Mouse (Mus musculus) hindbrain, embryonic 13.5 days (tissue): ENCODE measurements around the gene Ttc39a. TPM values are rescaled to one million over a fixed set of nuclear protein-coding genes. Genes with fewer than 3 reads are reported as not detected.

ENCODE experiments used
- ATAC-seq: fragments of 200-750 bp; cut with Nextera tagmentation; 2 replicates; pipeline ENCODE4 v1.8.0; 2017; ENCODE audit warnings: moderate TSS enrichment; ENCODE audit not compliant: low FRiP score
- H3K27ac ChIP-seq: fragments of 300-500 bp; sonication (generic); 2 replicates; pipeline ENCODE4 v1.5.1; 2015; ENCODE audit warnings: inconsistent platforms, mild to moderate bottlenecking, moderate library complexity
- H3K27me3 ChIP-seq: fragments of 300-500 bp; sonication (generic); 2 replicates; pipeline ENCODE4 v1.6.1; 2015; ENCODE audit warnings: mild to moderate bottlenecking, inconsistent platforms
- H3K36me3 ChIP-seq: fragments of 300-500 bp; sonication (generic); 2 replicates; pipeline ENCODE4 v1.6.1; 2015; ENCODE audit warnings: mild to moderate bottlenecking, inconsistent platforms
- H3K4me1 ChIP-seq: fragments of 300-500 bp; sonication (generic); replicated peaks from 2 replicates; pipeline ENCODE4 v1.6.1; 2015; ENCODE audit warnings: inconsistent platforms
- H3K4me2 ChIP-seq: fragments of 300-500 bp; sonication (generic); 2 replicates; pipeline ENCODE4 v1.6.1; 2015; ENCODE audit warnings: inconsistent platforms, mild to moderate bottlenecking, moderate library complexity
- H3K4me3 ChIP-seq: fragments of 300-500 bp; sonication (generic); 2 replicates; pipeline ENCODE4 v1.5.1; 2015; ENCODE audit warnings: mild to moderate bottlenecking, inconsistent platforms
- H3K9ac ChIP-seq: fragments of 300-500 bp; sonication (generic); 2 replicates; pipeline ENCODE4 v1.6.1; 2015; ENCODE audit warnings: mild to moderate bottlenecking, inconsistent platforms
- H3K9me3 ChIP-seq: fragments of 300-500 bp; sonication (generic); 2 replicates; pipeline ENCODE4 v1.6.1; 2016; ENCODE audit warnings: inconsistent platforms
- WGBS: fragments of 180-500 bp; shearing (Covaris S2); methylation state at CpG from one replicate; pipeline ENCODE4 v1.1.7; 2015; 5-methylcytosine and 5-hydroxymethylcytosine counted together
- polyA plus RNA-seq: library from polyadenylated mRNA; unstranded; fragments of >200 nt; fragmentation: Nextera tagmentation; extraction: Ambion mirVana; gene quantifications from 2 replicates; pipeline ENCODE4 v1.2.1, GENCODE M21; 2015

Ttc39a gene
- polyA plus RNA-seq, 1 experiment from 2014 or later, result 0.99 TPM

DNA sequence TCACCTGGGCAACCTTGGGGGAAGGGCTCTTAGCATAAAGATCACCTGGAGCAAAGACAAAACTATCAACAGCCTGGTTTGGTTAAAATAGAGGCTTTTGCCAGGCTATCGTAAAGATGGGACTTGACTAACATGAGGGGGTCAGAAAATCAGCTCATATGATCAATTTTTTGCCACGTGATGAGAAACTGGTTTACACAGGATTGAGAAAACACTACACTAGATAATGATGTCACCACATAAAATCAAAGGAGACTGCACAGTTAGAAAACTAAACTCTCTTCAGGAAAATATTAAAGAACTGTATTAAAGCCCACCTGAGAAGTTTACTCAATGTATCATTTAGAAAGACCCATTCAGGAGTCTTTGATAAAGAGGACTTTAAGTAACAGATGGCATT is 68.7 kb downstream of the Ttc39a start:
- no peaks in the 10 kb centered on the region for H3K9me3 ChIP-seq
- WGBS, result 57% methylated on average over 2 of the region's 2 CpGs
- peaks cover 10% of the 10 kb centered on the region; the same call in 1 of the 2 replicates for H3K36me3 ChIP-seq
- peaks cover 25% of the 10 kb centered on the region for H3K4me1 ChIP-seq
- peak overlapping the region; percentile 98; the same call in 1 of the 2 replicates for H3K9ac ChIP-seq
- no peak overlapping the region for H3K27ac ChIP-seq
- ATAC-seq, result no peak
- peak overlapping the region; percentile 76 for H3K4me3 ChIP-seq
- H3K27me3 ChIP-seq, result no peaks in the 10 kb centered on the region
- H3K4me2 ChIP-seq, result peak overlapping the region; percentile 70

DNA sequence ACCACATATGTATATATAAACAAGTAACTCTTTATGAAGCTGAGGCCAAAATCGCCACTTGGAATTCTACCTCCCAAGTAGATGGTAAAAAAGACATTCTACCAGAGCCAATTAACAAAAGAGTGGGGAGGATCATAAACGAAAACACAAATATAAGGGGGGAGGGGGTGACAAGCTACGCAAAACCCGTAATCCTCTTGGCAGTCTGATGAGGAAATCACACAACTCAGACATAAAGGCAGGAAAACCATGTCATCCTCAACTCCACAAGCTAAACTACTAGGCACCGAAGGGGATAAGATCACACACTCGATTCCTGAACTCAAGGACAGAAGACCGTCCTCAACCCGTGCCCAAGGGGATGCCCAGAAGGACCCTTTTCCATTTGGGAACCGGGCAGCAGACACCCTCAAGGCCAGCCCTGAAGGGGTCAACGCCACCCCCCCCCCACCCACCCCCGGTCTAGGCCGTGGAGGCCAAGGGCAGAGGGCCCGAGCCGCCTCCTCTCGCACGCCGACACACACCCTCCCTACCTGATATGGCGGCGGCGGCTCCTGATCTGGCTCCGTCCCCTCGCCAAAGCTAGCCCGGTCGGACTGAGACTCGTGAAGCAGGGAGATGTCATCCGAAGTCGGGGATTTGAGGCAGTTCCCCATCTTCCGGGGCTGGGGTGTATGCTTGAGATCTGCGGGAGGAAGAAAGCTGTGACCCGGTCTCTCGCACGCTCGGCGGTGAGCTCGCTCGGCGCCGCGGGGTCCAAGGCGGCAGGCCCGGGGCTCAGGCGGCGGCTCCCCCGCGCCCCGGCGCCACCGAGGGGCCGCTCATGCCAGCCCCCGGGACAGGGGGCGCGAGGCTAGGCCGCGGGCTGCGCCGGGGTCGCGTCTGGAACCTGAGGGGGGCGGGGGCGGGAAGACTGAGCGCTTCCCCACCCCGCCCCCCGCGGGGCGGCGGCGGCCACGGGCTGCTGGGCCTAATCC is 69.4 kb downstream of the Ttc39a start:
- Histone ChIP-seq H3K27me3 (no peaks in the 10 kb centered on the region), H3K4me3 (peak overlapping the region; percentile 76), H3K36me3 (peaks cover 10% of the 10 kb centered on the region; the same call in 1 of the 2 replicates), H3K4me2 (peak overlapping the region; percentile 70), H3K9me3 (no peaks in the 10 kb centered on the region), H3K27ac (peak overlapping the region; percentile 98), H3K9ac (peak overlapping the region; percentile 98), H3K4me1 (peaks cover 25% of the 10 kb centered on the region)
- peak; percentile 87 for ATAC-seq
- under 1% methylated on average over 44 of the region's 68 CpGs for WGBS

DNA sequence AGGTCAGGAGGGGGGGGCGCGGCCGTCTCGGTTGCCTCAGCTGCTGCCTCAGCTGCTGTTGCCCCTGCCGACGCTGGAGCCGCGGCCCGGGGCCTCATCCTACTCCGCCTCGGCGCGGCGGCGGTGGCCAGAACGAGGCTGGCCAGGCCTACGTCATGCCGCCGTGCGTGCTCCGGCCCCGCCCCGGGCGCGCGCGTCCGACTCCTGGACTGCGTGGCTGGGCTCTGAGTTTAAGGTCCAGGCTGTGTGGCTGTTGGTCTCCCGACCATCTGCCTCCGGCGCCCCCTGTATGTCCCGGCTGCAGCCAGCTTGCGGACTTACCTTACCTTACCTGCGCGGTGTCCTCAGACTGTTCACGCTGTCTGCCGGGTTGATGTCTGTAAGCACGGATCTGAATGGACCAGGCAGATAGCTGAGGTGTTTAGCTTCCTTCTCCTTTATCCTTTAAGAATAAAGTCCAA is 70.2 kb downstream of the Ttc39a start:
- WGBS, result 0% methylated on average over 30 of the region's 39 CpGs
- peak; percentile 99 for ATAC-seq
- peak overlapping the region; percentile 76 for H3K4me3 ChIP-seq
- H3K27ac ChIP-seq, result peak overlapping the region; percentile 98
- H3K4me2 ChIP-seq, result peak overlapping the region; percentile 70
- peaks cover 10% of the 10 kb centered on the region; the same call in 1 of the 2 replicates for H3K36me3 ChIP-seq
- no peaks in the 10 kb centered on the region for H3K27me3 ChIP-seq
- peak overlapping the region; percentile 98 for H3K9ac ChIP-seq
- H3K4me1 ChIP-seq, result peaks cover 24% of the 10 kb centered on the region
- H3K9me3 ChIP-seq, result no peaks in the 10 kb centered on the region

DNA sequence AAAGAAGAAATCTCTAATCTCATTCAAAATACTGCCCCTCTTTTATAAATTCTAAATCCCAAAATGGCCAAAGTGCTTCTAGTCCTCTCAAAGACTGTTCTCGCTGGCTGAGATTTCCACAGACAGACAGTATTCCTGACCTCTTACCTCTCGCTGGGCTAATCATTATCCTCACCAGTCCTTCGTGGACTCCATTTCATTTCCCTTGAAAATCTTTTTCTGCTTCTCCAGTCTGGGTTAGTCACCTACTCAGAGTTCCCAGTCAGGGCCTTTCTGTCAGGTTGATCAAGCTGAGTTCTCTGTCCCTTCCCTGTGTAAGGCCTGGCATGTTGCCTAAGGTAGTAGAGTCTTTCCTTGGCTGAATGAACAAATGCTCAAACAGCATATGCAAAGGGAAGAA is 71.0 kb downstream of the Ttc39a start:
- H3K27ac ChIP-seq, result no peak overlapping the region
- WGBS, result 94% methylated on average over 3 of the region's 3 CpGs
- no peaks in the 10 kb centered on the region for H3K9me3 ChIP-seq
- H3K9ac ChIP-seq, result no peak overlapping the region
- no peaks in the 10 kb centered on the region for H3K27me3 ChIP-seq
- peaks cover 17% of the 10 kb centered on the region for H3K4me1 ChIP-seq
- ATAC-seq, result no peak
- H3K4me2 ChIP-seq, result no peak overlapping the region
- H3K36me3 ChIP-seq, result peaks cover 6% of the 10 kb centered on the region; the same call in 1 of the 2 replicates
- no peak overlapping the region for H3K4me3 ChIP-seq

DNA sequence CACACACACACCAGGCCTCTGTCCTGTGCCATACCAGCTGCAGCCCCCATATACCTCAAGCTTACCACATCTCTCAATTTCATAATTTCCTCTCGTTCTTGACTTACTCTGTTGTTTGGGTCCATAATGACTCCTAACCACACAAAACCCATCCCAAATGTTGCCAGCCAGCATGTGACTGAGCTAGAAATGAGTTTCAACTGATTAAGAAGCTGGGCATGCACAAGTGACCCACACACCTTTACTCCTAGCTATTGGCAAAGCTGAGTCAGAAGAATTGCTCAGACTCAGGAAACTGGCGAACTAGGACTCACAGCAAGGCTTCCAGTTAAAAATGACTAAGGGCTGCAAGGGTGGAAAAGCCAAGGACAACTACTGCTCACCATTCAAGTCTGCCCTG is 75.0 kb downstream of the Ttc39a start:
- no peak overlapping the region for H3K4me3 ChIP-seq
- H3K4me2 ChIP-seq, result no peak overlapping the region
- H3K9me3 ChIP-seq, result no peaks in the 10 kb centered on the region
- WGBS, result 89% methylated on average over 2 of the region's 2 CpGs
- H3K27ac ChIP-seq, result no peak overlapping the region
- no peak overlapping the region for H3K9ac ChIP-seq
- H3K36me3 ChIP-seq, result no peaks in the 10 kb centered on the region
- no peaks in the 10 kb centered on the region for H3K27me3 ChIP-seq
- H3K4me1 ChIP-seq, result no peaks in the 10 kb centered on the region
- ATAC-seq, result no peak

DNA sequence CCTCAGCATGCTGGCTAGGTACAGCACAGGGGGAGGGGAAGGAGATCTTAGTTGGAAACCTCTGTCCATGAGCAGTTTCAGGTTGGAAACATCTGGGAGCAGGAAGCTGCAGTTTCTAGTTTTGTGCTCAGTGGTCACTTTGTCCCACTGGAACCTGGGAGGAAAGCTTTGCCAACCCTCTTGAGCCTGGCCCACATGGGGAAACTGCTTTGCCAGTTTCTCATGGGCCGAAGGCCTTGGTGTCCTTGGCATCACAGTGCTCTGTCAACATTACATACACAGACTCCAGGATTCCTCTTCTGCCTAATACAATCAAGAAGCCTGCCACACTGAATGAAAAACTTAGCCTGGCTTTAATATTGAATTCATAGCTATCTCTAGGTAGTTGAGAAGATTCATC is 76.3 kb downstream of the Ttc39a start:
- H3K4me2 ChIP-seq, result no peak overlapping the region

DNA sequence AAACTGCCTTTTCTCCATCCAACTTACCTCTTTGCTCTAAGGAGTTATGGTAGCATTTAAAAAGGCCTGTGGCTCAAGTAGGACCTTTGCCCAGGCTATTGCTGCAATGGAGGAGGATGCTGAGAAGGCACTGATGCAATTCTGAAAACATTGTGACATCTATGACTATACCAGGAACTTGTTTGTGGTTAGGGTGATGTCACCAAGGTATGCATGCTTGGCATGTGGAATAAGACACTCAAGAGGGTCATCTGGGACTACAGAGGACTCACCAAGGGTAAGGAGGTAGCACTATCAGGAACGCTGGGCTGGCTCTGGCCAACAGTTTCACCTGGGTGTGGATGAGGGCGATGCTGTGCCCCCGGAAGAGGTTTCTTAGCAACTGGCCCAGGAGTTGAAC is 78.2 kb downstream of the Ttc39a start, which contains the start of gene Rnf11:
Gene Rnf11 (minus strand): TSS at position 108 of the 400 bp plus-strand sequence.
- no peaks in the 10 kb centered on the region for H3K9me3 ChIP-seq
- no peak within 1 kb of the TSS for H3K27ac ChIP-seq
- no peak for ATAC-seq
- no peaks in the 10 kb centered on the region for H3K27me3 ChIP-seq
- no peak within 1 kb of the TSS for H3K4me3 ChIP-seq
- no peaks in the 10 kb centered on the region for H3K36me3 ChIP-seq
- no peak within 1 kb of the TSS for H3K4me2 ChIP-seq
- no peak within 1 kb of the TSS for H3K9ac ChIP-seq
- H3K4me1 ChIP-seq, result no peaks in the 10 kb centered on the region
- 88% methylated on average over 3 of the region's 3 CpGs for WGBS

More for the DNA sequence above, 76.3 kb downstream of the Ttc39a start:
- WGBS, result 83% methylated on average over 1 of the region's 1 CpGs
- no peak overlapping the region for H3K4me3 ChIP-seq
- no peak overlapping the region for H3K9ac ChIP-seq
- no peaks in the 10 kb centered on the region for H3K9me3 ChIP-seq
- no peaks in the 10 kb centered on the region for H3K4me1 ChIP-seq
- H3K27ac ChIP-seq, result no peak overlapping the region
- no peaks in the 10 kb centered on the region for H3K36me3 ChIP-seq
- ATAC-seq, result no peak
- H3K27me3 ChIP-seq, result no peaks in the 10 kb centered on the region

DNA sequence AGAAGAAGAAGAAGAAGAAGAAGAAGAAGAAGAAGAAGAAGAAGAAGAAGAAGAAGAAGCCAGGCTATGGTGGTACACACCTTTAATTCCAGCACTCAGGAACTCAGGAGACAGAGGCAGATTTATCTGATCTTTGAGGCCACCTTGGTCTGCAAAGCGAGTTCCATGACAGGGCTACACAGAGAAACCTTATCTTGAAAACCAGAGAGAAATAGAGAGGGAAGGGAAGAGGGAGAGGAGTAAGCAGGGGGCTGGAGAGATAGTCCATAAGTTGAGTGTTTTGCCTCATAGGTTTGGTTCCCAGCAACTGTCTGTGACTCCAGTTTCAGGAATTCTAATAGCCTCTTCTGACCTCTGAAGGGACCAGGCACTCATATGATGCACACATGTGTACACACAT is 82.4 kb downstream of the Ttc39a start:
- no peaks in the 10 kb centered on the region for H3K9me3 ChIP-seq
- ATAC-seq, result no peak
- no peaks in the 10 kb centered on the region for H3K27me3 ChIP-seq
- WGBS, result 83% methylated on average over 1 of the region's 1 CpGs
- no peak overlapping the region for H3K9ac ChIP-seq
- H3K4me2 ChIP-seq, result no peak overlapping the region
- no peak overlapping the region for H3K4me3 ChIP-seq
- H3K36me3 ChIP-seq, result no peaks in the 10 kb centered on the region
- H3K27ac ChIP-seq, result no peak overlapping the region
- no peaks in the 10 kb centered on the region for H3K4me1 ChIP-seq

DNA sequence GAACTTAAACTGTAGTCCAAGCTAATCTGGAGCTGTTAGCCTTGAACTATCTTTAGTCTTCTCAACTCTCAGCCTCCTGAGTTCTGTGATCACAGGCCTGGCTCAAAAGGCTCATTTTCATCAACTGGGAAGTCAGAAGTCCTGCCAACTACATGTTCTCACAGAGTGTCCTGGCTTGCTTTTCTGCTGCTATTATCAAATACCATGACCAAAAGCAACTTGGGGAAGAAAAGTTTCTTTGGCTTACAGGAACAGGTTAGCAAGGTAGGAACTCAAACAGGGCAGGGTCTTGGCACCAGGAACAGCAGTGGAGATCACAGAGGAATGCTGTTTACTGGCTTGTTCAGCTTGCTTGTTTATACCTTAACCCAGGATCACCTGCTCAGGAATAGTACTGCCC is 87.2 kb downstream of the Ttc39a start:
- Histone ChIP-seq H3K36me3 (no peaks in the 10 kb centered on the region), H3K4me2 (no peak overlapping the region), H3K4me3 (no peak overlapping the region), H3K9ac (no peak overlapping the region), H3K27ac (no peak overlapping the region), H3K9me3 (no peaks in the 10 kb centered on the region), H3K4me1 (no peaks in the 10 kb centered on the region), H3K27me3 (no peaks in the 10 kb centered on the region)
- no peak for ATAC-seq

Other genes starting within 250 kb of the Ttc39a start
- 90.1 and 92.1 TPM in 2 replicates for gene Osbpl9, start 204.4 kb upstream of the Ttc39a start, polyA plus RNA-seq
- gene Calr4, start 172.1 kb upstream of the Ttc39a start, polyA plus RNA-seq, result 2.1 and 2.2 TPM in 2 replicates
- gene Eps15, start 126.4 kb upstream of the Ttc39a start, polyA plus RNA-seq, result 68.8 and 69.1 TPM in 2 replicates
- 58.8 and 61.0 TPM in 2 replicates for gene Rnf11, start 78.1 kb downstream of the Ttc39a start, polyA plus RNA-seq
- gene 4930522H14Rik, start 124.7 kb downstream of the Ttc39a start, polyA plus RNA-seq, result not detected in 2 replicates